Mouse (Mus musculus): ENCODE results near the gene Anapc15-ps.

The Anapc15-ps gene

DNA sequence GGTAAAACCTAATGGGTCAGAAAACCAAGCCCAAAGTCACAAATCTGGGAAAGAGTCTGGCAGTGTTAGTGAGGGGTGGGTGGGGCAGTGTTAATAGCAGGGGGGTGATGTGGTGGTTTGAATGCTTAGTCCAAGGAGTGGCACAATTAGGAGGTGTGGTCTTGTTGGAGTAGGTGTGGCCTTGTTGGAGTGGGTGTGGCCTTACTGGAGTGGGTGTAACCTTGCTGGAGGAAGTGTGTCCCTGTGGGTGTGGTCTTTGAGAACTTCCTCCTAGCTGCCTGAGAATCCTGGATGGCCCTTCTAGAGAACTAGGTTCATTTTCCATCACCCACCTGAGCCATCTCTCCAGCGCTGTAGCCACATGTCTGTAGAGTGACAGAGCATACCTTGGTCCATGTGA, 16.6 kb upstream of the Anapc15-ps start:
- no peak for DNase-seq (ENCODE audit: low spot score)

DNA sequence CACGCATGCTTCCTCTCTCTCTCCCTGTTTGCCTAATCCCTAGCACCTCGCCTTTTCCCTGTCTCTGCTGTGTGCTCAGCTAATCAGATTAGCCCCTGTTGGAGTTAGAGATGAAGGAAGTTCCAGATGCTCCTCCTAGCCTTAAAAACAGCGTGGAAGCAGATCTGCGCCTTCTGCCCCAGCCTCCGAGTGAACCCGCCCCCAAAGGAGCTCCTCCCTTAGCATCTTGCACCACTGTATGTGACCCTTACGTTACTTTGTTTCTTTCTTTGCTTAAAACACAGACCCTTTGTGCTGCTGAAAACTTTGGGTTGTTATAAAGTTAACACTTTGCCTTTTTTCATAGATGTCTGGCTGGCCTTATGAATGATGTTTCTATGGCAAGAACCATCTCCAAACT, 15.8 kb upstream of the Anapc15-ps start:
- no peak for DNase-seq (ENCODE audit: low spot score)

DNA sequence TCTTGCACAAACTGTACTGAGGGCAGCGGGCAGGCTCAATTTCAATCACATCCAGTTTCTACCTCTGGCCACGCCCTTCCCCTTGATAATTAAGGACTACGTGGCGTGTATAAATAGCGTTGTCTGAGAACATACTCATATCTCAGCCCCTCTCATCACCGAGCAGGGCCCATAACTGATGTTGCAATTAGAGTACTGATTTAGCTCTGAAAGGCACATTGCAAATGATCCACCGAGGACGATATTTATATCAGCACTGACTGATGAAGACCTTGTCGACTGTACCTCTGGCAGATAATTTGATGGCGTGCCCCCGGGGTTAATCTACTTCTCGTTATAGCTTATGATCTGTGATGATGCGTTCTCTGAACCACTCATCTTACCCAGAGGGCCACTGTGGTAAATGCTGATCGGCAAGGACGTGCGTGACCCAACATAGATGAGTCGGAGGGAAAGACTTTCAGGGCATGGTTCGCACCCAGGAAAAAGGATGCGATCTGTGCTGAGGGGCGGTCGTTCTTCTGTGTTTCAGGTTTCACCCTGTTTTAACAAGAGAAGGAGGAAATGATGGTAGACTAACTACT, 14.4 kb upstream of the Anapc15-ps start:
- no peak for DNase-seq (ENCODE audit: low spot score)

DNA sequence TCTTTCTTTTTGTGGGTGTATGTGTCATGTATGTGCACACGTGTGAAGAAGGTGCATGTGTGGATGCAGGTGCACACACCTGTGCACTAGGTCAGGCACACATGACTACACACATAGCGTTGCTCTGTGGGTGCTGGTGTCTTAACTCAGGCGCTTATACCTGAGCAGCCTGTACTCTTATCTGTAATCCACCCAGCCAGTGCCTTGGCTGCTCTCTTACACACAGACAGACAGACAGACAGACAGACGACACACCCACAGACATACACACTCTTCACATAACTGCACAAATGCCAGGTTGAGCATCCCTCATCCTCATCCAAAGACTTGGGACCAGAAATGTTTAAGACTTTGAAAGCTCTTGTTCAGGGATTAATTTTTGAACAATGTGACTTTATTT, 12.8 kb upstream of the Anapc15-ps start:
- DNase-seq (ENCODE audit: low spot score) = no peak

DNA sequence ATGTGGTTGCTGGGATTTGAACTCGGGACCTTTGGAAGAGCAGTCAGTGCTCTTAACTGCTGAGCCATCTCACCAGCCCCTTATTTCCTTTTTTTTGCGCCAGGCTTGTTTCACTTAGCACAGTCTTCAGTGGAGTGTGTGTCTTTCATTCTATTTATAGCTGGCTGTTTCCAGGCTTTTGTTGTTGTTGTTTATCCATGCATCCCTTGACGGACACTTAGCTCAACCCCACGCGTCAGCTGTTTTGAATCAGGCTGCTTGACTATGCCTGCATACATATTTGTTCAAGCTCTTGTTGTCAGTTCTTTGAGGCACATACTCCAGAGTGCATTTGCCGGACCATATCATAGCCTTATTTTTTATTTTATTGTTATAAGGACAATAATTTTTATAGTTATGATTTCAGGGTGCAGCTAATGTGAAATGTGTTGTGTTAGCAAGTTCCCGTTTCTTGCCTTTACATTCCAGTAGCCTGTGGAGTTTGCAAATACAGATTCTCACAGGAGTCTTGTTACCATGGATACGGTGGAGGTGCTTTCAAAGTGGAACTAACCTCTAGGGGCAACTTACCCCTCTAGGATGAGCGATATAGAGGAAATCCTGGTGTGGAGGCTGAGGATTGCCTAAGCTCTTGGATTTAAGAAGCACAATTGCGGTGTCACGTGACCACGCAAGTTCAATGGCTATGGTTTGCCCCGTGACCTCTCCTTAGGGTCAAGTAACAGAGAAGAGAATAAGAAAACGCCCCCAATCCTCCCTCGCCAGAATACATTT, 11.7 kb upstream of the Anapc15-ps start:
- no peak for DNase-seq (ENCODE audit: low spot score)

DNA sequence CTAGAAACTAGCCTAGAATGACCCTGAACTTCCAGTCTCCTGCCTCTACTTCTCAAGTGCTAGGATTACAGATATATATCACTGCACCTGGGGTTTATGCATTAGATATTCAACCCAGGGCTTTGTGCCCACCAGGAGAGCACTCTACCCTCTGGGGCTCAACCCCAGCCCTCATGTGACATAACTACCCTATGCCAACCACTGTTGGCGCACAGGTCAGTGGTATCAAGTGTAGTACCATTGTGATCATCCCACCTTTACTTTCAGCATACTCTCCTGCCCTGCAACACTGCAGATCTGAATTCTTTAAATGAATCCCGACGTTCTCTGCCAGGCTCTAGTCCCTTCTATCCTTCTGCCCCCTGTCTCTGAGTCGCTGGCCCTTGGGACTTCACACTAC, 11.0 kb upstream of the Anapc15-ps start:
- no peak for DNase-seq (ENCODE audit: low spot score)

DNA sequence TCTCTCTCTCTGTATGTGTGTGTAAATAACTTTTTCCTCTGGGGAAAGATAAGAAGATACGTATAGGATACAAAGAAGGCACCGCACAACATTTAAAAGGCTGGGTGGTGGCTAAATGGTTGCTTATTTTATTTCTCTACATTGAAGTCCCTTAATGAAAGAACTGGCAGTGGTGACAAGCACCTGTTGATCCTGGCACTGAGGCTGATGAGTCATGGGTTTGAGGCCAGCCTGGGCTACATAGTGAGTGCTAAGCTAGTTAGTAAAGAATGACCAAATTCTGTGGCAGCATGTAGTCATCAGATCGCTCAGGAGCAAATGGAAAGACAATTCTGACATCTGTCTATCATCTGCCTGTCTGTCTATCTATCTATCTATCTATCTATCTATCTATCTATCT, 10.5 kb upstream of the Anapc15-ps start:
- no peak for DNase-seq (ENCODE audit: low spot score)

DNA sequence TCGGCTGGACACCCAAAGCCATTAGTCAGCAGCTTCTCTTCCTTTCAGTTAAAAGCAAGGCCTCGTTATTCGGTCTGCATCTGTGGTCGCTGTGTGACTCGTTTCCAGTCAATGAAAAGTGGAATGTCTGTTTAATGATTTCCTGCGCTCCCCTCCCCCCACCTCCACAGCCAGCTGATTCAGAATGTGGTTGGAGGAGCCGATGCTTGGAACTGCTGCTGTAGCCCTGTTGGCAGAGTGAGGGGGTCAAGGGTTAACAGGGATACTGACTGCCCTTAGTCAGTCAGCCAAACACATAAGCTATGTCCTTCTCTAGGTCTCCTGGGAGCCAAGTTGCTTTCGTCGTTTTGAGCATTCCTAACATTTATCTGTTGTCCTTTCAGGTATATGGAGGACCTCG, 9.7 kb upstream of the Anapc15-ps start:
- DNase-seq (ENCODE audit: low spot score) = no peak

DNA sequence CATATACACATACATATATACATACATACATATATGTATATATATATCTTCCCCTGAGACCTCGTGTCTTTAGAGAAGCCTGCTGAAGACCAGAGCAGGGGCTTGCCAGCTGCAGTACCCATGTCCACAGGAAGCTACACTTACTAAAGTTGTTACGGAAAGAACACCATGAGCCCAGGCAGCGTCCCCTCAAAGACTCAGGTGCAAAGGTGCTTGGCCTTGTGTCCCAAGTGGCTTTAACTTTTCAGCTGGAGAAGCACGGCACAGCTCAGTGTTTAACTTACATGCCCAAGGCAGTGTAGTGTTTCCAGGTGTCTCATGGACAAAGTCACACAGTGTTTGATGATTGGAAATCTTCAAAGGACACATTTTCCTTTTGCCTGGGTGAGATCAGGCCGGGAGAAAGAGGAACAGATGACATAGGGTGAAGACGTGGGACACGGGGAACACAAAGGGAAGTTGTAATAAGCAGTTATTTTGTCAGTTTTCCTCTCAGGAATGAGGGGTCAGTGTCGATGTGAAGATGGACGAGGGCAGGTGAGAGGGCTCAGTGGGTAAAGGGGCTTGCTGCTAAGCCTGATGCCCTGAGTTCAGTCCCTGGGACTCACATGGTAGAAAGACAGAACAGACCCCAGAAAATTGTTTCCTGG, 9.0 kb upstream of the Anapc15-ps start:
- DNase-seq (ENCODE audit: low spot score) = no peak

DNA sequence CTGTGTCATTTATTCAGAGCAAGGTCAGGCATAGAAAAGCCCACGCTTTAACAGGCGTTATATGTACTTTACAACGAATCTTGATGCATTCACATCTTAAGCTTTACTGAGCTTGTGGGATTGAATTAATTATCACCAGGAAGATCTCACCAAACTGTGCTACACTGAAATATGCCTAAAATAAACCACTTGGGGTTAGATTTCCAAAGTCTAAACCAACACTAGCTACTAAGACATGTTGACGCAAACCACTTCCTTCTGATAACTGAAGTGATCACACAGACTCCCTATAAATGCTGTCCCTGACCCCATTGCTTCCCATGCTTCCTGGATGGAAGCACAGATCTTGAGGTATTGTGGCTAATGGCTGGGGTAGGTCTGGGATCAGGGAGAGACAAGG, 8.2 kb upstream of the Anapc15-ps start:
- no peak for DNase-seq (ENCODE audit: low spot score)

DNA sequence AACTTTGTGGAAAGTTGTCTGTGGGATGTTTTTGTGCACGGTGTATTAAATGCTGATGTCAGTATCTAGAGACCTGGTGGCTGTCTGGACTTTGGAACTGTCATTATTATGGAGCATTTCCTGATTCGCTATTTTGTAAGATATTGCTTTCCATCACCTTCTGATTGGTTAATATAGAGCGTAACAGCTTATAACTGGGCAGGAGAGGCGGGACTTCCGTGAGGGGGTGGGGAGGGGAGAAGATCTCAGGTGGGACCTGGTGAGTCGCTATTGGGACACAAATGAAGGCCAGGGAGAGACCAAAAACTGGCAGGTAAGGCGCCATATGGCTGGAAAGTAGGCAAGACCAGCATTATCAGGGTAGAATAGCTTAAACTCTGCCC, 7.8 kb upstream of the Anapc15-ps start:
- DNase-seq (ENCODE audit: low spot score) = no peak

DNA sequence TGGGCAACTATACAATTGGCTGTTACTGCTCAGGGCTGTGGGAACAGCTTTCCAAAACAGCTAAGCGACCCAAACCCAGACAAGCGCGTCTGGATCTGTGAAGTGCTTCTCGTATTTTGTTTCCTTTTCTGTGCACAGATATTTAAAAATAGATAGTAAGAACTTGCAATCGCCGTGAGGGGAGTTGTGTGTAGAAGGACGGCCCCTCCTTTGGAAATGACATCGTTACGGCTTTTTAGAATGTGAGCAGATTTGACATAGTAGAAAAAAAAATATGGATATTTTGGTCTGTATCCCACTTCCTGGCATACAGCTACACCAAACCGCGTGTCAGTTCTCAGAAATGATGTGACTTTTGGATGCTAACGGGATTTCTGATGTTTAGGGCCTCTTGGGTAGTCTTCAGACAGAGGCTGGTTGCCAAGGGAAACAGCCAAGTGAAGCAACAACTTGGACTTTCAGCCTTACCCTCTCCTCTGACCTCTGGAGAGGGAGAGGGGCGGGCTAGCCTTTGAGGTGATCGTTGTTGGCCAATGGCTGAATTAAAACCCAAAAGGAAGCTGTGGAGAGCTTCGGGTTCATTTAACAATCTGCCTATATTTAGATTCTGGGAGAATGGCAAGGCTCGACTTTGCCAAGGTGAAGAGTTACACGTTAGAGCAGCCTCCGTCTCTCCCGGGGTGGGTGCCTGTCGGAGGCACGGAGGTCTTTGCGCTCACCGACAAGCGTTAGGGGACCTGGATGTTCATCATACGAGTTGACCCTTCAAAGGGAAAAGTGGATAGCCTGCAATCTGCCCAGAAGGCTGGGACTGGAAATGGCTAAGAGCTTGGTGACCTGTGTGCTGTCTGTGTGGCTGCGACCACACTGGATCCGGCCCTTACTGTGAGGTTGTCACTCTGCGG, 7.2 kb upstream of the Anapc15-ps start:
- no peak for DNase-seq (ENCODE audit: low spot score)

DNA sequence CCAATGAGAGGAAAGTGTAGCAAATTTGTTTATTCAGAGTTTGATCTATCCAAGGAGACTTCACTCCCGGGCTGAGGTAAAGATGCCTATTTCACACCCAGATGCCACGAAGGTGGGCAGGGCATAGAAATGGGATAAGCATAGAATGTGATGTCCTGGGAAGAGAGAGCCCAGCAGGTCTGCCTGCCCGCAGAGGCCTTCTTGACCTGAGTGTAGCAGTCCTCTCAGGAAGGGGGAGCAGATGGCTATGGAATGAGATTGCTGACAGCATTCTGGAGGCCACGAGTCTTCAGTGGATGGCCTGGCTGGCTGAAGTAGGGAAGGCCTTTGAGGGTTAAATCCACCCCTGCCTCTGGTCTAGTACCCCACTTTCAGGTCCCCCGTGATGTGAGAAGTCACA, 5.9 kb upstream of the Anapc15-ps start:
- DNase-seq (ENCODE audit: low spot score) = no peak

DNA sequence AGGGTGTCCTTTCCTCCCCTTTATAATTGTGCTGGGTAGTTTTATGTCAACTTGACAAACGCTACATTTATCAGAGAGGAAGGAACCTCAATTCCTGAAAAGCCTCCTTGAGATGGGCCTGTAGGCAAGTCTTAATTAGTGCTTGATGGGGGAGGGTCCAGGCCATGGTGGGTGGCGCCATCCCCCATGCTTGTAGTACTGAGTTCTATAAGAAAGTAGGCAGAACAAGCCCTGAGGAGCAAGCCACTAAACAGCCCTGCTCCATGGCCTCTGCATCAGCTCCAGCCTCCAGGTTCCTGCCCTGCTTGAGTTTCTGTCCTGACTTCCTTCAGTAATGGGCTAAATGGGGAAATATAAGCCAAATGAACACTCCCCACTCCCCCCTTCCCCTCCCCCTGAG, 5.4 kb upstream of the Anapc15-ps start:
- no peak for DNase-seq (ENCODE audit: low spot score)

DNA sequence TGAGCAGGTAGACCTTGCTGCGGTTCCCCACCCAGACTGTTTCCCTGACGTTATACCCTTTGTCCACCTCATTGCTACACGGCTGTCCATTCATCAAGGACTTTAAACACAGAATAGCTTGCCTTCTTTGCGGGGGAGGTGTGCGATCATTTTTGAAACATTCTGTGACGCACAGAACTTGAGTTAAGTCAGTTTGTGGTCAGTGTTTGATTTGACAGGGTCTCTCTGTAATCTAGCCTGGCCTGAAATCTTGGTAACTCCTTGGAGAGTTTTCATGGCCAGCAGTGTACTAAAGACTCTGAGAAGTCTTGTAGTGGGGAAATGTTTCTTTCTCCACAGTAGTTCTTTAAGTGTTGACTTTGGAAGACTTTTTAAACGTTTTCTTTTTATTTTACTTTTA, 5.0 kb upstream of the Anapc15-ps start:
- DNase-seq (ENCODE audit: low spot score) = no peak

DNA sequence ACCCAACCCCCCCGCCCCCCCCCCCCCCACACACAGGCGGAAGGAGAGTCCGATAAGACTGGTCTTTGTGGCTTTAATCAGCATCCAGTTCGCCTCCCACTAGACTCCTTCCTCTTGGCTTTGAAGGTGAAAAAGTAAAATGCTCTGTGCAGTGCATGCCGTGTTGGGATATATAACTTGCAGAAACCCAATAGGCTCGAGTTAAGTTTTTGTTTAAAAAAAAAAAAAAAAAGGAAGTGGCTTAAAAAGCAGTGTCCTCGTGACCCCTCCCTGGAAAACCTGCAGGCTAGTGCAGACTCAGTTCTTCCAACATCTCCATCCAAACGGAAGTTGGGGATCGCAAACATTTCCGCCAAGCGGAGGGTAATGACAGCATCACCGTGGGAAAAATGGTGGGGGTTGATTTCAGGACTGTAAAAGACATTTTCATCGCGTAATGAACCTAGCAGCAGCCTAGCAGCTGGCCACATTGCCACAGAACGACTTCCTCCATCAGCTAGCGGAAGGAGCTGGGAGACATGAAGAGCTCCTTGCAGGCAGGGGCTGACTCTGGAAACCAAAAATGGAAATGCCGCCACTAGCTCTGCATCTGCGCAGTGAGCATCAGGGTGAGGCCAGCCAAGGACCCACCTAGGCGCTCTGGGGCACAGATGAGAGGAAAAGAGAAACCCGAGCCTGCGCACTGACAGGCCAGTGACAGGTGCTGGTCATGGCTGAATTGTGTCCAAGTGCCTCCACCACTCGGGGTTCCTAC, 4.3 kb upstream of the Anapc15-ps start:
- DNase-seq (ENCODE audit: low spot score) = no peak

DNA sequence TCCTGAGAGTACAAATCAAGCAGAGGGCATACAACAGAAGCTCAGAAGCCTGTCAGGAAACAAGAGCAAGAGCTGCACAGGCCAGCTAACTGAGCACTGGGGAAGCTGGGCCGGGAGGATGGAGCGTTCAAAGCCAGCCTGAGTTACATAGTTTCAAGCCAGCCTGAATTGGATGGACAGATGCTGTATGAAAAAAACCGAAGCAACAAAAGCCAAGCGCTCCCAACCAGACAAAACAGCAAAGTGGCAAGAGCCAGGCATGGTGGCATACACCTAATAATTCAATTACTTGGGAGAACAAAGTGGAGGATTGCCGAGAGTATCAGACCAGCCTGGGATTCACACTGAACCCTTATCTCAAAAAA, 3.7 kb upstream of the Anapc15-ps start:
- DNase-seq (ENCODE audit: low spot score) = no peak

DNA sequence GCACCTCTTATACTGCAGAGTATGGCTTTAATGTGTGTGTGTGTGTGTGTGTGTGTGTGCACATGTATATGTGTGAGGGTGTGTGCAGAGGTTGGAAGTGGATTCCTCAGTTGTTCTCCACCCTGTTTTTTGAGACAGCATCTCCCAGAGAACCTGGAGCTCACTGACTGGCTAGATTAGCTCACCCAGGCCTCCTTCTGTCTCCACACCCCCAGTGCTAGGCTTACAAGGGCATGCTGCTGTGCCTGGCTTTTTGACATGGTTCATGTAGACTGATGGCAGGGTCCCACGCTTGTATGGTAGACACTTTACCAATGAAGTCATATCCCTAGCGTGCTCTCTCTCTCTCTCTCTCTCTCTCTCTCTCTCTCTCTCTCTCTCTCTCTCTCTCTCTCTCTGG, 3.1 kb upstream of the Anapc15-ps start:
- no peak for DNase-seq (ENCODE audit: low spot score)

DNA sequence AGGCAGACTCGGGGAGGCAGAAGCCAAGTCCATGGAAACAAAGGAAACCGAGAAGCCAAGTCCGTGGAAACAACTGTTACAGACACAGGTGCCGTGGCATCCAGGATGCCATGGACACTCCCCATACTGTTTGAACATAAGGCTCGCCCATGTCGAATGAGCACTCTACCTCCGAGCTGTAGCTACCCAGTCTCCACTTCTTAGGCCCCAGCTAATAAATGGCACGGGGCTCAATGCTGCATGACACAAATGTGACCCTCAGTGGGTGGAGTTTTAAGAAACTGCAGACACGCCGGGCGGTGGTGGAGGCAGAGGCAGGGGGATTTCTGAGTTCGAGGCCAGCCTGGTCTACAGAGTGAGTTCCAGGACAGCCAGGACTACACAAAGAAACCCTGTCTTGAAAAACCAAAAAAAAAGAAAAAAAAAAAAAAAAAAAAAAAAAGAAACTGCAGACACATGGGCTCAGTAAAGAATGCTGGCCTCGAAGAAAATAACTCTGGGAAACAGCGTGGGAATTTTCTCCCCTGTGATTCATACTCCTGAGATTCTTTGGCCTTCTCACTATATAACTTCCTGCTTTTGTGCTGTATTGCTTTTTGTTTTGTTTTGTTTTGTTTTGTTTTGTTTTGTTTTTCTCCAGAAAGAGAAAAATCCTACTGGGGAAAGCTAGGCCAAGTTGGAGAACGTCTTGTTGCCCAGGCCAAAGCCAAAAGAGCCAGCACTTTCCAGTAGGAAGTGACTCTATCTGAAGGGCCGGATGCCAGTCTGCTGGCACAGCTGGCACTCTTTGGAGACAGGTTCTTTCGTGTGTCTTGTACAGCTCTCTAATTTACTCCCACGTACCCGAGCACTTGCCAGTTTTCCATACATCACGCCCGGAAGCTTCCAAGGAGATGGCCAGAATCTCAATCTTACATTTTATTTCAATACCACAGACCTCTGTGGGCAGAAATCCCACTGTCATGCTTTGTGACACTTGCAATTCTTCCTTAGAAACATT, 2.2 kb downstream of the Anapc15-ps start:
- no peak for DNase-seq (ENCODE audit: low spot score)

DNA sequence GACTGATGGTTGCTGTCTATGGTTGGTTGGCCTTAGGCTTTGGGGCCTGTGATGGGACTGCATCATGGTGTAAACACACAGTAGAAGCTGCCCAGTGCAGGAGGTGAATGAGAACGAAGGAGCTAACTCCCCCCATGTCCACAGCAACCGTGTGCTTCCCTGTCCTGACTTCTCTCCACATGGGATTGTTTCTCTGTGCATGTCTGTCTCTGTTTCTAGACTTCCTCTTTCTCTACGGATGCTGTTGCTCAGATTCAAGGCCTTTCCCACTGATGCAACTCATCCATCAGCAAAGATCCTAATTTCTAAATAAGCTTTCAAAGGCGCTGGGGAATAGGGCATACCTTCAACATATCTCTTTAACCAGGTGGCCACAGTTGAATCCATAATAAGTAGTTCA, 3.4 kb downstream of the Anapc15-ps start:
- DNase-seq (ENCODE audit: low spot score) = no peak

DNA sequence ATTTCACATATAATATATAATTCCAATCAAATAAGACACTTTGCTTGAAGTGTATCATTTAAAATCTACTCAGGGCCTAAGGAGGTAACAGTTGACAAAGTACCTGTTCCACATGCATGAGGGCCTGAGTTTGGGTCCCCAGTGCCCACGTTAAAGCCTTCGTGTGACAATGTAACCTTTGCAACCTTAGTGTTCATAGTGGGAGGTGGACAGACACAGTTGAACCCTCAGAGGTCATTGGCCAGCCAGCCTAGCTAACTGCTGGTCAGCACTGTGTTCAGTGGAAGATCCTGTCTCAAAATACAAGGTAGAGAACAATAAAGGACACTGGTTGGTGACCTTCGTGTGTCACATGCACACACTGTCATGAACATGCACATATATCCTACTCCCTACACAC, 4.2 kb downstream of the Anapc15-ps start:
- no peak for DNase-seq (ENCODE audit: low spot score)
